Mouse (Mus musculus) activated CD4-positive, CD25-positive, alpha-beta regulatory T cell, adult 4 months (primary cell): Measurements from ENCODE around the gene Fdxacb1. TPM values are rescaled to one million over a fixed set of nuclear protein-coding genes. Genes with fewer than 3 reads are reported as not detected.

Source experiments
- ATAC-seq: one replicate; pipeline ENCODE4 v1.8.0; 2017
- polyA plus RNA-seq, 2 experiments: library from polyadenylated mRNA; unstranded; fragments of 100-300 nt; shearing (Covaris generic); gene quantifications; one replicate each; pipeline ENCODE4 v1.2.1; 2017

The Fdxacb1 gene
- polyA plus RNA-seq, 2 experiments from 2014 or later = 6.5 to 7.5 TPM

DNA sequence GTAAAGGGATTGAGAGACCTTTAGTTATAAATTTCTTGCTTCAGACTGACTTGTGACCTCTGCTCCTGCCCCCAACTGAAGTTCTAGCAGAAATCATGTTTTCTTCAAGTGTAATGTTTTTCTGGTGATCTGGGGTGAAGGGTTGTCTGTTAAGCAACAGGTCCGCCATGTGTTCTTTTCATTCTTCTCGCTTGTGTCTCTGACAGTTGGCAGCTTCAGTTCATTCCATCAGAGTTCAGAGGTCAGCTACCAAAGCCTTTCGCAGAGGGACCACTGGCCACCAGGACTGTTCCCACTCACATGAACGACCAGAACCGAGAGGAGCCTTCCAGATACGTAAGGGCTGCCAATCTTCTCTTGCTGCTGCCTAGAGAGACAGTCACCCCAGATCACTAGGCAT lies 40.4 kb downstream of the Fdxacb1 start:
- no peak for ATAC-seq

DNA sequence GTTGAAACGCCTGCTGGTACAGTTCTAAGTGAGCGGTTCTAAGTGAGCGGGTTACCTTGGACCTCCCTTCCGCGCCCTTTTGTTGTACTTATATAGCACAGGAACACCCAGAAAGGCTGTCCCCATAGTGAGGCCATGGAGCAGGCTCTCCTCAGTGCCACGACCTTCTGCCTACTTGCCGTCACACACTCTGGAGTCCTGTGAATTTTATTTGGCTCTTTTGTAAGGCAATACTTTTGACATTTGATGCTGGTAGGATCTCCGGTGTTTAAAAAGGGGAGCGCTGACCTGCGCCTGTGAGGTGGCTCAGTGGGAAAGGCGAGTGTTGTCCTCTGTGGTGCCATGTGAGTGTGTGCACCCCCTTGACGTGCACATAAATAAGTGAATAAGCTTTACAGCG lies 41.1 kb downstream of the Fdxacb1 start:
- ATAC-seq = no peak

DNA sequence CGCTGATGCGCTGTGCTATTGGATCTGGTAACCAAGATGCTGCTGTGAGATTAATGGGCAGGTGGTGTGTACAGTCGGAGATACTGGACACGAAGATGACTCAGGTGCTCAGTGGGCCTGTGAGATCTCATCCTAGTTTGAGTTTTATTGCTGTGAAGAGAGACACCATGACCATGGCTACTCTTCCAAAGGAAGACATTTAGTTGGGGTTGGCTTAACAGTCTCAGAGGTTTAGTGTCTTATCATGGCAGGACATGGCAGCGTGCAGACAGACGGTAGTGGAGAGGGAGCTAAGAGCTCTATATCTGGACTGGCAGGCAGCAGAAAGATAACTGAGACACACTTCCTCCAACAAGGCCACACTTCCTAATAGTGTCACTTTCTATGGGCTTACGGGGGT lies 43.2 kb downstream of the Fdxacb1 start:
- no peak for ATAC-seq

DNA sequence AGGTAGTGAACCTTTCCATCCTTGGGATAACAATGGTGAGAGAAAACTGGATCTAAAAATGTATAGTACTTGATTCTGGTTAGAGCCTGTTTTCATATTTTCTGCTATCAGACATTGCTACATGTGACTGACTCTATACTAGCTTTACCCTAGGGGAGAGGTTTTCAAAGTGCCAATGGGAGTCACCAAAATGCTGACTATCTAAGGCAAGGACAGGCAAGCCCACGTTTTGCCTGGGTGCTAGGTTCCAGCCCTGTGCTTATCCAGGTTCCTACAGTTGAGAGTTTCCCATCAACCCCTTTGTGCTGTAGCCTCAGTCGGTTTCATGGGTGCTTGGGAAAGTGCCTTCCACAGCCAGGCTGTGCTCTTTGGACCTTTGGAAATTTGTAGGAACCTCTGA lies 43.7 kb downstream of the Fdxacb1 start:
- ATAC-seq = no peak

DNA sequence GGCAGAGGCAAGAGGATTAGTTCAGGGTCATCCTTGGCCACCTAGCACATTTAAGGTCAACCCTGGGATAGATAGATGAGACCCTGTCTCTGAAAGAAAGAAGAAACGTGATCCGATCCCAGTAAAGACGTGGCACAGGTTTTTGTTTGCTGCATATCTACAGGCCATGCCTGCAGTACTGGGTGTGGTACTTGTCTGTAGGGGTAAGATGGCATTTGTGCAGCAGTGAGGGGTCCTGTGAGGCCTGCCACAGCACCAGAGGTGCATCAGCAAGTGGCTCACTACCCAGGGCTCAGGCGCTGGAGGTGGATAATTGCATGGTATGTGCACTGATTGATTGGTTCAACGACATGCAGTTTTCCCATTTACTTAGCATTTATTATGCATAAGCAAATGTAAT lies 45.8 kb downstream of the Fdxacb1 start:
- ATAC-seq = no peak

DNA sequence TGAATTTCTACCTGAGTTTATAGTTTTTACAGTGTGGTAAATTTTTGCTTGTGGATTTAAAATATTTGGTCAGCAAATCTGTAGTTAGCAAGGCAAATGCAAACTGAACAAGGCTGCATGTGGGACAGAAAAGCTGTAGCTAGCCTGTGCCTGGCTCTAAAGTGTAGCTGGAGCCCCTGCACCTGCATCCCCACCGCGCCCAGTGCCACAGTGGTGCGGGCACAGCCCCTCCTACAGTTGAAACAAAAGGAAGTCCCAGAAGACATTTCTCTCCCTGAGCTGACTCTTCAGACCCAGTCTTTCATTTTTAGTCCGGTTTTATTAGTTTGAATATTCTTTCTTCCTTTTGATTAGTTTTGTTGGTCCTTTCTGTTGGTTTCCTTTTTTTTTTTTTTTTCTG lies 47.6 kb downstream of the Fdxacb1 start:
- no peak for ATAC-seq

DNA sequence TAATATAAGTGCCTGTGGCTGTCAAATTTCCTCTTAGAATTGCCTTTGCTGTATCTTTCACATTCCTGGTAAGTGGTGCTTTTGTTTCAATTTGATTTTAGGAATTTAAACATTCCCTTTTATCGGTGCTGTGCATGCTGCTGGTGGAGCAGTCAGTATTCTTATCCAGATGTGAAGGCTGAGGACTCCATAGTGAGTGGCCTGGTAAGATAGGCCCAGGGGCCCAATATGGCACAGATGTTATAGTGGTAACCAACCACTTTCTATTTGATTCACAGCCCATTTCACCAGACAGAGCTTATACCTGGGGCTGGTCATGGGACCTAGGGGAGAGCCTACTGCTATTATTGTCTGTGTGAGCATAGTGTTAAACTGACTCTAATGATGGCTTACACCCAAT lies 48.5 kb downstream of the Fdxacb1 start:
- ATAC-seq = no peak

DNA sequence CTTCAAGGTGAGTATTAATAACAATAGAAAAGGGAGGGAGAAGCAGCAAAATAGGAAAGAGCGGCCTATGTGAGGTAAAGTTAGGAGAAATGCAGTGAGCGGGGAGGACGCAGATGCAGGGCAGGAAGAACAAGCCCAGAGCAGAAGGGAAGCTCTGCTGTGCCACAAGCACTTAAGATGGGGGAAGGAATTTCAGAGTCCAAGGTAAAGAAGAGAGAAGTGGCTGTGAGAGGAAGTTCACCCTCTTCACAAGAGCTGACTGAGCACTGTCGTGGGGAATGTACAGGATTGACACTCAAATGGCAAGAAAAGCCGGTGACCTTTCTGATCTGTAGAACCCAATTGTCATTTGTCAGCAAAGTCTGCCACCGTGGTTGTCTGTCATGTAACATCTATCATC lies 50.0 kb downstream of the Fdxacb1 start:
- no peak for ATAC-seq

DNA sequence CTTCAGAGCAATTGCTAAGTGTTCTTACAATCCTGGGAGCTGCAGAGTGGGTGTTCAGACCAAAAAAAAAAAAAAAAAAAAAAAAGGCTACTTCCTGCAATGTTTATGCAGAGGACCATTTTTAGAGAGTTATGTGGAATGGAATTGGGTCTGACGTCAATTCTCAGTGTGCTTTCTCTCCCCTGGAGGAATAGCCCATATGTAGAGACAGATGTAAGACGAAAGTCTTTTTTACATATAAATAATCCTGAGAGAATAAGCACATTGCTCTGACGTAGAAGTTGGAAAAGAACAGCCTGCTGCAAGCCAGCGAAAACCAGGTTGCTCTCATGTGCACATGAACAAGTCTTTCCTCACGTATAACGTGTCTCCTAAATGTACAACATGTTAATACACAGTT lies 51.7 kb downstream of the Fdxacb1 start:
- no peak for ATAC-seq

DNA sequence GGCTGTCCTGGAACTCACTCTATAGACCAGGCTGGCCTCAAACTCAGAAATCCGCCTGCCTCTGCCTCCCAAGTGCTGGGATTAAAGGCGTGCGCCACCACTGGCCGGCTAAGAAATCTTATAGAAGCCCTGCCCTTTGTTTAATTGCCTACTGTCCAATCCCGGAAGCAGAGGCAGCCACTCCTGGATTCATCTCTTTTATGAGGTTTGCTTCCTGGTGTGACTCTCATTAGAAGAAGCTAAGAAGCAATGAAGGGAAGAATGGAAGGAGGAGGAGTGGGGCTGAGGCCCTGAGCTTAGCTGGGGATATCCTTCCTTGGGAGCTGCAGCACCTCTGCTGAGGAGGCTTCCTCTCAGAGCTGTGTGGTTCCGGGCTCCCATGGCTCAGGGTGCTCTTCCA lies 53.6 kb downstream of the Fdxacb1 start:
- no peak for ATAC-seq

DNA sequence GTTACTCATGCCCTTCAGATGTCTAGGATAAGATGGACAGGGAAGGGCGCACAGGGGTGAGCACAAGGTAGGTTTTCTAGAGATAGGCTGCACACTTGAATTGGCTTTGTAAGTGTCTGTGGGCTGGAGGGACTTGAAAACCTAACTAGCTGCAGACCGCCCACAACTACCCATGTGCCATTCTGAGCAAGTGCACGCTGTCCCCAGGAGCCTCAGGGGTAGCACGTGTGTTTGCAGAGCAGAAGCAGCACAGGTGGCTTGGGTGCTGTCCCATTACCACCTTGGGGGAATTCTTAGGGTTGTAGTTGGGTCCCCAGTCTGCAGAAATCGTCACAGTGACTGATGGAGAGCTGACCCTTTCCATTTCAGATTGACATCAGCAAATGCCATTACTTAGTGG lies 54.2 kb downstream of the Fdxacb1 start:
- no peak for ATAC-seq

Other genes starting within 250 kb of the Fdxacb1 start
- 100 to 1,000 TPM; 117 to 121 TPM for gene Pts, start 239.5 kb upstream of the Fdxacb1 start, polyA plus RNA-seq
- gene Il18, start 213.4 kb upstream of the Fdxacb1 start, polyA plus RNA-seq = 1 to 10 TPM; 3.4 to 3.9 TPM
- gene Bco2, start 213.1 kb upstream of the Fdxacb1 start, polyA plus RNA-seq = under 1 TPM; 0.45 to 0.56 TPM
- gene Tex12, start 206.9 kb upstream of the Fdxacb1 start, polyA plus RNA-seq = not detected
- gene Sdhd, start 164.4 kb upstream of the Fdxacb1 start, polyA plus RNA-seq = 100 to 1,000 TPM; 176 to 199 TPM
- 100 to 1,000 TPM; 118 to 128 TPM for gene Timm8b, start 164.3 kb upstream of the Fdxacb1 start, polyA plus RNA-seq
- gene Pih1d2, start 150.9 kb upstream of the Fdxacb1 start, polyA plus RNA-seq = under 1 TPM; 0.36 to 0.43 TPM
- 10 to 100 TPM; 19.5 to 27.7 TPM for gene Nkapd1, start 150.8 kb upstream of the Fdxacb1 start, polyA plus RNA-seq
- gene Dlat, start 108.5 kb upstream of the Fdxacb1 start, polyA plus RNA-seq = 10 to 100 TPM; 15.8 to 18.2 TPM
- under 1 TPM in 1 of 2 experiments, not detected in 1; 0.60 TPM for gene Dixdc1, start 28.7 kb upstream of the Fdxacb1 start, polyA plus RNA-seq
- gene 2310030G06Rik, start 21.7 kb upstream of the Fdxacb1 start, polyA plus RNA-seq = not detected
- gene Cryab, start 16.9 kb upstream of the Fdxacb1 start, polyA plus RNA-seq = 1 to 10 TPM; 3.7 to 4.5 TPM
- gene Hspb2, start 15.9 kb upstream of the Fdxacb1 start, polyA plus RNA-seq = 1 to 10 TPM in 1 of 2 experiments, not detected in 1; 1.3 TPM
- 1 to 10 TPM; 7.4 to 7.9 TPM for gene Alg9, start 6.8 kb downstream of the Fdxacb1 start, polyA plus RNA-seq
- 10 to 100 TPM; 14.1 to 16.4 TPM for gene 1110032A03Rik, start 7.3 kb downstream of the Fdxacb1 start, polyA plus RNA-seq
- gene Ppp2r1b, start 77.1 kb downstream of the Fdxacb1 start, polyA plus RNA-seq = 10 to 100 TPM; 59.3 to 72.1 TPM
- gene Sik2, start 240.8 kb downstream of the Fdxacb1 start, polyA plus RNA-seq = 10 to 100 TPM; 14.4 to 18.7 TPM